Mouse (Mus musculus) C2C12 (cell line): ENCODE results near the gene Znrf3. TPM values are rescaled to one million over a fixed set of nuclear protein-coding genes. Genes with fewer than 3 reads are reported as not detected.

Source experiments
- H3K27me3 ChIP-seq: one replicate; pipeline ENCODE4 v1.6.1; 2011; ENCODE audit not compliant: control insufficient read depth, insufficient read depth, insufficient read length
- H3K36me3 ChIP-seq: one replicate; pipeline ENCODE4 v1.6.1; 2011; ENCODE audit not compliant: control insufficient read depth, insufficient read depth
- H3K4me3 ChIP-seq: one replicate; pipeline ENCODE4 v1.5.1; 2011; ENCODE audit warnings: mild to moderate bottlenecking, control low read depth; ENCODE audit not compliant: poor library complexity, insufficient read depth, severe bottlenecking
- H3K79me2 ChIP-seq: one replicate; pipeline ENCODE4 v1.6.1; 2011; ENCODE audit not compliant: control insufficient read depth, insufficient read depth
- H3K79me3 ChIP-seq: one replicate; pipeline ENCODE4 v1.6.1; 2011; ENCODE audit warnings: low read depth, control low read depth
- H3ac ChIP-seq: one replicate; pipeline ENCODE3; 2011; ENCODE audit warnings: low read depth; ENCODE audit not compliant: control insufficient read depth, insufficient read length
- CEBPB ChIP-seq: IDR thresholded peaks from one replicate; pipeline ENCODE4 v1.6.1; 2011; ENCODE audit warnings: low read depth, mild to moderate bottlenecking, control low read depth, moderate library complexity
- CTCF ChIP-seq: IDR thresholded peaks from one replicate; pipeline ENCODE4 v1.5.1; 2011; ENCODE audit not compliant: control insufficient read depth, insufficient read depth, insufficient read length
- FOSL1 ChIP-seq: IDR thresholded peaks from one replicate; pipeline ENCODE4 v1.8.0; 2011; ENCODE audit warnings: mild to moderate bottlenecking, low read length; ENCODE audit not compliant: poor library complexity, insufficient read depth, severe bottlenecking
- MAX ChIP-seq: IDR thresholded peaks from one replicate; pipeline ENCODE4 v1.6.1; 2011; ENCODE audit warnings: mild to moderate bottlenecking, control low read depth
- MYOD1 ChIP-seq: IDR thresholded peaks from one replicate; pipeline ENCODE4 v1.6.1; 2011; ENCODE audit warnings: low read depth; ENCODE audit not compliant: control insufficient read depth, insufficient read length
- MYOG ChIP-seq: IDR thresholded peaks from one replicate; pipeline ENCODE4 v1.6.1; 2011; ENCODE audit not compliant: control insufficient read depth, insufficient read length; ENCODE audit errors: extremely low read depth
- USF1 ChIP-seq: IDR thresholded peaks from one replicate; pipeline ENCODE4 v1.6.1; 2011; ENCODE audit warnings: low read depth, mild to moderate bottlenecking, control low read depth, moderate library complexity
- polyA plus RNA-seq: library from polyadenylated mRNA; unstranded; fragments of >200 nt; fragmentation: generic; extraction: Trizol; gene quantifications from one replicate; pipeline ENCODE4 v1.2.1, GENCODE M21; 2012; ENCODE audit warnings: missing spikeins

Gene Znrf3
- polyA plus RNA-seq, 1 experiment, result 4.0 TPM

GRCm38 (mm10) chr11:5425106-5425505 is 19.5 kb downstream of the Znrf3 start:
- no peak overlapping the region for H3K4me3 ChIP-seq
- no peak for TF ChIP-seq MYOD1
- no peak for TF ChIP-seq CTCF
- no peak for TF ChIP-seq MAX
- no peak for TF ChIP-seq MYOG
- no peak for TF ChIP-seq FOSL1
- no peak for TF ChIP-seq CEBPB
- TF ChIP-seq USF1, result no peak
- no peak overlapping the region for H3ac ChIP-seq
- H3K79me3 ChIP-seq, result peaks cover 56% of the 10 kb centered on the region
- H3K79me2 ChIP-seq, result peaks cover 95% of the 10 kb centered on the region
- no peaks in the 10 kb centered on the region for H3K27me3 ChIP-seq
- H3K36me3 ChIP-seq, result no peaks in the 10 kb centered on the region

GRCm38 (mm10) chr11:5424185-5424584 is 20.5 kb downstream of the Znrf3 start:
- no peak overlapping the region for H3K4me3 ChIP-seq
- H3ac ChIP-seq, result no peak overlapping the region
- peaks cover 95% of the 10 kb centered on the region for H3K79me2 ChIP-seq
- no peaks in the 10 kb centered on the region for H3K36me3 ChIP-seq
- H3K79me3 ChIP-seq, result peaks cover 48% of the 10 kb centered on the region
- H3K27me3 ChIP-seq, result no peaks in the 10 kb centered on the region
- TF ChIP-seq MAX (no peak), MYOG (no peak), MYOD1 (no peak), FOSL1 (no peak), CEBPB (no peak), CTCF (no peak), USF1 (no peak)

GRCm38 (mm10) chr11:5423000-5423399 is 21.6 kb downstream of the Znrf3 start:
- Histone ChIP-seq H3K79me3 (peaks cover 42% of the 10 kb centered on the region), H3K27me3 (no peaks in the 10 kb centered on the region), H3K36me3 (no peaks in the 10 kb centered on the region), H3K79me2 (peaks cover 97% of the 10 kb centered on the region), H3K4me3 (no peak overlapping the region), H3ac (no peak overlapping the region)
- no peak for TF ChIP-seq MAX
- TF ChIP-seq MYOG, result no peak
- no peak for TF ChIP-seq FOSL1

GRCm38 (mm10) chr11:5422252-5422636 is 22.4 kb downstream of the Znrf3 start:
- Histone ChIP-seq H3ac (no peak overlapping the region), H3K79me3 (peaks cover 40% of the 10 kb centered on the region), H3K36me3 (no peaks in the 10 kb centered on the region), H3K79me2 (peaks cover 97% of the 10 kb centered on the region), H3K27me3 (no peaks in the 10 kb centered on the region), H3K4me3 (no peak overlapping the region)
- TF ChIP-seq FOSL1, result no peak
- TF ChIP-seq MAX, result no peak
- no peak for TF ChIP-seq MYOD1
- TF ChIP-seq USF1, result no peak
- no peak for TF ChIP-seq MYOG
- no peak for TF ChIP-seq CTCF
- no peak for TF ChIP-seq CEBPB

- Histone ChIP-seq H3ac (no peak overlapping the region), H3K79me2 (peaks cover 97% of the 10 kb centered on the region), H3K27me3 (no peaks in the 10 kb centered on the region), H3K79me3 (peaks cover 39% of the 10 kb centered on the region), H3K4me3 (no peak overlapping the region), H3K36me3 (no peaks in the 10 kb centered on the region)
- TF ChIP-seq MAX (no peak), MYOG (no peak), CTCF (no peak), USF1 (no peak)
Observed at GRCm38 (mm10) chr11:5421506-5422251, 23.0 kb downstream of the Znrf3 start.

GRCm38 (mm10) chr11:5415617-5416338 is 28.9 kb downstream of the Znrf3 start:
- no peak overlapping the region for H3ac ChIP-seq
- peaks cover 93% of the 10 kb centered on the region for H3K79me2 ChIP-seq
- H3K4me3 ChIP-seq, result no peak overlapping the region
- H3K27me3 ChIP-seq, result no peaks in the 10 kb centered on the region
- peaks cover 20% of the 10 kb centered on the region for H3K79me3 ChIP-seq
- H3K36me3 ChIP-seq, result no peaks in the 10 kb centered on the region
- TF ChIP-seq MAX (no peak), CTCF (no peak), FOSL1 (no peak), USF1 (no peak), CEBPB (no peak), MYOG (no peak), MYOD1 (no peak)
